Mouse (Mus musculus) right cerebral cortex, postnatal 25 days (tissue): ENCODE data around the gene Wfdc9.
"Not testable (repeated sequence)": the region's sequence is repeated elsewhere in the genome, so short reads cannot be mapped to it uniquely, and the experiment has no call there.

Experiments
- DNase-seq: peaks from one replicate; pipeline ENCODE4 v3.0.0; 2022

Wfdc9 gene

GRCm38 (mm10) chr2:164615386-164615785 is 41.0 kb downstream of the Wfdc9 start:
- DNase-seq: no peak

DNA sequence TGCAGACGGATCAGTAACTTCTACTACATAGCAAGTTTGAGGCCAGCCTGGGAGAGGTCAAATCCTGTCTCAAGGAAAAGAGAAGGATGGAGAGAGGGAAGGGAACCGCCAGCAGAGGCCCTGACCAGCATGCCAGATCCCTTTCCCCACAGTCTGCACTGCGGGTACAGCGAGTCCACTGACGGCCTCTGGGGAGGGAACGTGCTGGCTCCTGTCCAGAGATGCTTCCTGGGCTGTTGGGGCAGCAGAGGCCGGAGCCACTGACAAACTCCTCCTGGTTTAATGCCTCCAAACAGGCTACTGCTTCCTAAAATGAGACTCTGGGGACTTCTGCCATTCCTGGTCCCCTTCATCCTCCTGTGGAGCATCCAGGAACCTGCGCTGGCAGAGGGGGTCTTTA is 42.9 kb downstream of the Wfdc9 start, which contains the start of the genes Wfdc6b and Wfdc8:
Wfdc6b (plus strand) TSS at position 52 of the 400 bp plus-strand sequence.
Wfdc8 (minus strand) TSS at position 156 of the 400 bp plus-strand sequence.
- not testable (repeated sequence) for DNase-seq

DNA sequence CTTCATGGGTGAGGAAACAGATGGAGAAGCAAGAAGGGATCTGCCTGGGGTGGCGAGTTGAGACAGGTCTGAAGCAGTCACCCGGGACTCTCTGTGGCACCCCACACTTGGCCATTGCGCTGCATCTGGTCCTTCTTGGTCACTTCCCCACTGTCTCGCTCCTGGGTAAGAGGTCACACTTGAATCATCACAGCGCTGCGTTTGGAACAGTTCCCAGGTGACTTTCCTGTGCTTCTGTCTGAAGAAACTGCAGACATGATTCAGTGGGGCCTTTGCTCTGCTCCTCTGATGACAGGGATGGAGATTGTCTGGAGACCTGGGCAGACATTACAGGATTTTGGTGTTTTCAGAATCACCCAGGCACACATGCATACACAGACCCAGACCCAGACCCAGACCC is 47.6 kb downstream of the Wfdc9 start:
- no peak for DNase-seq

DNA sequence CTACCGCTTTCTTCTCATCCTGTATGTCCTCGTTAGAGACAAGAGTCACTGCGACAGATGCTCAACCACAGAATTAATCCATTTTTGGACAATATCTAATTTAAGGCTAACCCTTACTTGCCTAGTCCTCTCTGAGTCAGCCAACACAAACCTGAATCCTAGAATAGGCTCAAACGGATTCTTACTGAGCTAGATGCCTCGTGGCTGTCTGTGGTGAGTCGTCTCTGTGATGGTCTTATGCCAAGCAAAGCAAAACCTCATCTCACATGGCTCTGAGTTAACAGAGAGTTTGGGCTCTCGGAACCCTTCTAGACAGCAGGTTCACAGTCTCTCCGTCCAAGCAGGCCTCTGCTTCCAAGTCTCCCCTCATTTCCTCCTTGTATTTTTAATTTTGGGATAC is 52.0 kb downstream of the Wfdc9 start:
- no peak for DNase-seq

GRCm38 (mm10) chr2:164603482-164603881 is 52.9 kb downstream of the Wfdc9 start:
- no peak for DNase-seq

DNA sequence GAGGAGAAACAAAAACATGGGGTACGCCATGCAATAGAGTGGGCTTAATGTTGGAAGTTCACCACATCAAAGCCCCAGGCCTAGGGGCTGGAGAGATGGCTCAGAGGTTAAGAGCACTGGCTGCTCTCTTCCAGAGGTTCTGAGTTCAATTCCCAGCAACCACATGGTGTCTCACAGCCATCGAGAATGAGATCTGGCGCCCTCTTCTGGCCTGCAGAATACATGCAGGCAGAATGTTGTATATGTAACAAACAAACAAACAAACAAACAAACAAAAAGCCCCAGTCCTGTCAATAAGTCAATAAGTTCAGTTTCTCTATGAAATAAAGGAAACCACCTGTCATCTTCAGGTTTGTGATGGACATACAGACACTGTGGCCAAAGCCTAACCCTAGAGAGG is 56.2 kb downstream of the Wfdc9 start:
- no peak for DNase-seq
